Mouse (Mus musculus): ENCODE data around the gene Hrh2.

Hrh2 gene

DNA sequence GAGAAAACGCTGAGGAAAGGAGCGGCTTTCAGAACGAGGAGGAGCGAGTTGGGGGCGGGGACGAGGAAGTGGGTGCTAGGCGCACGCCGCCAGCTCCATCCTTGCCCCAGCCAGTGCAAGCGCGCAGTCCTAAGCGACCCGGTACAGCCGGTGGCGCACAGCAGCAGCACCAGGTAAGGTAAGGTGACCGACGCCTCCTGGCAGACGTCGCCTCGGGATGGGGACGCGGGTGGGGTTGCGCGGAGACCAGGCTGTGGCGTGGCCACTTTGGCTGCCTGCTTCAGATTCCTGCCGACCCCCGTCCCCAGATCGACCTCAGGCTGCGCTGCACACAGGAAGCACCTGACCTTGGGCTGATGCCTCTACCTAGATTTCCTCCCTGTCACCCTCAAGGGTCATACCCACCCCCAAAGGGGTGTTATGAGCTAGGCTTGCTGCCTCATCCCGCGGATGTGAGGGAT lies at the start of gene Hrh2:
Gene Hrh2, plus strand, starts transcription at position 109 of the 461 bp plus-strand sequence.
- no peak for DNase-seq (ENCODE audit: low read depth)

DNA sequence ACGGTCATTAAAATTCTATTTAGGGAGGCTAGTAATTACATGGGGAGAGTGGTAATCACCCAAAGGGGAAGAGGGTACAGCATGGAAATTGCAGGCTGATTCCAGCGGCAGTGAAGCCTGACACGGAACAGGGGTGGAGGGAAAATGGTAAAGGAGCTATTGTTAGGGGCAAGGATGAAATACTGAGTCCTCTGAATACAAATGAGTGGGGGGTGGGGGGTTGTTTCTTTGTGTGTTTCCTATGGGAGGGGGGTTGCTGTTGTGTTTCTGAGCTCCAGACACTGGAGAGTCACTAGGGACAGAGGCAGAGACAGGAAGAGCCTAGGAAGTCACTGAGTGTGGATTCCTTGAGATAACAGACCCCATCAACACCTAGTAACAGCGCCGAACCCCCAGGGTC lies 48.1 kb upstream of the Hrh2 start:
- no peak for DNase-seq (ENCODE audit: low read depth)

DNA sequence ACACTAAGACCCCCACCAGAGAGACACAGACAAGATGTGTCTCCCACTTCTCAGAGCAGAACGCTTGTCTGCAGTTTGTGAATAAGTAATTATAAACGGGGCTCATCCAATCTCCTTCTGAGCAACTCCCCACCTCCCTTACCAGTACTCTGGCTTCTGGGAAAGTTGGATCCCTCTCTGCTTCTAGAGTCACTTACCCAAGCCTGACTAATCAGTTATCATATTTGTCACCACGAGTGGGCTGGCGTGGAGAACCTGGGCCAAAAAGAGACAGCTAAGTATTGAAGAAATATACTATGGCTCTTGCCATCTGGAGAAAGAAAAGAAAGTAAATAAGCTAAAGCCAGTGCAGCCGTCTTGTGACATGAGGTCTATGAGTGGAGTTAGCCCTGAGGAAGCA lies 47.3 kb upstream of the Hrh2 start:
- no peak for DNase-seq (ENCODE audit: low read depth)

DNA sequence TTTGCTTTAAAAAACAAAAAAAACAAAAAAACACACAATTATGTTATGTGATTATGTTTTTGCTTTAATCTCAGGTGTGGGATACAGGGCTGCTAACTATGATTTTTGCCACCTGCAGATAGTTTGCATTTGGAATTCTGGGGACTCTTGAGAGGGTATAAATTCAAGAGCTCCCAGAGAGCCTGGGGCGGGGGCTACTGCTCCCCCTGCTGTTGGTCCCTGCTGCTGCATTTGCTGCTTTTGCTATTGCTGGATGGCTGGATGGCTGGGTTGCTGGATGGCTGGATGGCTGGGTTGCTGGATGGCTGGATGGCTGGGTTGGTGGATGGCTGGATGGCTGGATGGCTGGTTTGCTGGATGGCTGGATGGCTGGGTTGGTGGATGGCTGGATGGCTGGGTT lies 44.6 kb upstream of the Hrh2 start:
- no peak for DNase-seq (ENCODE audit: low read depth)

DNA sequence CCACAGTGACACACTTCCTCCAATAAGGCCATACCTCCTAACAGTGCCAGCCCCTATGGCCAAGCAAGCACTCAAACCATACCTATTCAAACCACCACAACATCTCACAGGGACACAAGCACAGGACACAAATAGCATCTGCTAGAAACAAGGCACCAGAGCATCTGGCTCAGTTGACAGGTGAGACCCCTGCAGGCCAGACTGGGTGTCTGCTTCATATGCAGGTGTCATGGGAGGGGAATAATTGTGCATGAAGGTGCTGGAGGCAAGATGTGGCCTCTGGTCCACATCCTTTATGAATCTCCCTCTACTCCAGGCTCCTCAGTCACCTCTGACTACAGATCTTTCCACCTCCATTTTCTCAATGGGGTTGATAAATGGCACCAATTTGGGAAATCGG lies 39.5 kb upstream of the Hrh2 start:
- DNase-seq (ENCODE audit: low read depth) = no peak

DNA sequence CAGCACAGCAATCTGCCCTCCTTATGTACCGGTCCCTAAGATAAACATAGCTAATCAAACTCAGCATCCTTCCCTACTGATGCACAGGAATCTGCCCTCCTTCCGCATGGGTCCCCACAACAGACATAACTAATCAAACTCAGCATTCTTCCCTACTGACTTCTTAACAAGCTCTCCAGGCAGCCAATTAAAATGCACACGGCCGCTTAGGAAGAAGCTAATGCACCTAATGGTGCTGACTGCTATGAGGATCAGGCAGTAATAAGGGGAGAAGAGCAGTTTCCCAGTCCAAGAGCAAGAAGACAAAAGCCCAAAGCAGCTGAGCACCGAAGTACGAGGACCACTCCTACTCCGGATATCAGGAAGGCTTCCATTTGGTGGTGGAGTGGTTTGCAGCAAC lies 39.0 kb upstream of the Hrh2 start:
- DNase-seq (ENCODE audit: low read depth) = no peak

DNA sequence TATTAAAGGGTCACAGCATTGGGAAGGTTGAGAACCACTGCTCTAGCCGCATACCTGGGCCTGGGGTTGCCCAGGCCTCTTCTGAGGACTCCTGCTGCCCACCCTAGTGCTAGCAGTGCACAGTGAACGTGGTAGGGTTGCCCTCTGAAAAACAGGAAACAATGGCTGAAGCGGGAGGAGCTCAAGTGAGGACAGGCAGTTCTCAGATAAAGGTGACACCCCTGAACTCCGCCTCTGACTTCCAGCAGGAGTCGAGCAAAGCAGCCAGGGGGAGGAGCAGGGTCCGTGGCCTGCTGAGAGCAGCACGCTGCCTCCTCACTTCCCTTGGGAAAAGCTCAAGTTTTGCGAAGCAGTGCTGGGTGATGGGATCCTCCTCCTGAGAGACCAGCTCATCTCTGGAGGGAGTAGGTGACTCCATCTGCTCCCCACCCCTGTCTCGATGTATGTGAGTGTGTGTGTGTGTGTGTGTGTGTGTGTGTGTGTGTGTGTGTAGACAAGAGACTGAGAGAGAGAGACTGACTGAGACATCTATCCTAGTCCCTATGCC lies 38.2 kb upstream of the Hrh2 start:
- DNase-seq (ENCODE audit: low read depth) = no peak

DNA sequence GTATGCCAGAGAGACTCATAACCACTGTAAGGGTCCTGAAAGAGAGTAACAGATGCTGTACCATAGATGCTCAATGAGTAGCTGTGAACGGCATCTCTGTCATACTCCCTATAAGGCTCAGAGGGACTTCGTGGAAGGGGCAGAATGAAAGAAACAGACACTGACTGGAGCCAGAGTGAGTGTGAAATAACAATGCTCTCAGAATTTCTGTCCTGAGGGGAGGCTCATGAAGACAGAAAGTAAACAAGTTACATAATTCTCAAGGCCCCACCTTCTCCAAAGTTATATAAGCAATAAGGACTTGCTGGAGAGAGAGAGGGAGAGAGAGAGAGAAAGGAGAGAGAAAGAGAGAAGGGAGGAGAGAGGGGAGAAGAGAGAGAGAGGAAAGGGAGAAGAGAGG lies 36.1 kb upstream of the Hrh2 start:
- DNase-seq (ENCODE audit: low read depth) = no peak

DNA sequence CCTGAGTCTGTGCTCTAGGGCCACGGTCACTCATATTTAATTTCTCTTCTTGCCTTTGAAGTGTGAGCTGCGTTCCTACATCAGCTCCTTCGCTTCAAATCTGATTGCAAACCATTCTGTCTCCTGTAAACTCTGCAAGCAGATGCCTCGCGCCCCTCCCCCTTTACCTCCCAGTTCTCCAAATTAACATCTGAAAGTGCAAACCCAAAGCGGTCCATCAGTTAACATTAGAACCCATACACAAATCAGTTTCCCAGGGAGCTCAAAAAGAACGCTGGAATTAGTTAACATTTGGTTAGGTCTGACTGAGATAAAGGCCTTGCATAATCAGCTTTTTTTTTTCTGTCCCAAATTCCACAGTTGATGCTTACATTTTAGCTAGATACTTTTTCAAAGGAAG lies 32.7 kb upstream of the Hrh2 start:
- DNase-seq (ENCODE audit: low read depth) = no peak

DNA sequence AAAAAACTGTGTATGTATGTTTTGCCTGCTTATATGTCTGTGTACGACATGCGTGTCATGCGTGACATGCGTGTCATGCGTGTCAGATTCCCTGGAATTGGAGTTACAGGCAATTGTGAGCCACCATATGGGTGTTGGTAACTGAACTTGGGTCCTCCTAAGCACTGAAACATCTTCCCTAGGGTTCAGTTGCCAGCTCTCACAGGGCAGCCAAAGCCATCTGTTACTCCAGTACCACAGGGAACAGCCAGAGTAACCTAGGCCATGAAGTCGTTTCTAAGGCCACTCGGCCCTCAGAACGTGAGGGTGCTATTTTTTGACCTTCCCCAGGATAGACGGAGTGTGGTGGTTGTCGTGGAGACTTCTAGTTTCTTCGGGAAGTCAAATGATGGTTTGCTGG lies 32.2 kb upstream of the Hrh2 start:
- DNase-seq (ENCODE audit: low read depth) = no peak

DNA sequence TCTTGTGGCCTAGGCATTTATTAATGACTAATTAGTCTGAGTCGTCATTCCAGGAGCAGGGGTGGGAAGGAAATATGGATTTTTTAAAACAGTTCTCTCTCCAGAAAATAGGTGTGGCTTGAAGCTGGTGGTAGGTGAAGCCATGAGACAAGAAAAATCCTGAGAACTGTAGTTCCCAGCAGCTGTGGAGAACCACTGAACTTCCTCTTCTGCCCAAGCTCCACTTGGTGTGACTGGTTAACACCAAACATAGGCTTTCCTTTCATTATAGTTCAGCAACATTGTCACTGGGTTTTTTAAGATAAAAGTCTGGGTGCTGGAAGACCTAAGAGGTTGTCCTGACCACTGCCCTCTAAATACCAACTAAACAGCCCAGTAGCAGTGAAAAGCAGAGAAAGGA lies 31.4 kb upstream of the Hrh2 start:
- no peak for DNase-seq (ENCODE audit: low read depth)

DNA sequence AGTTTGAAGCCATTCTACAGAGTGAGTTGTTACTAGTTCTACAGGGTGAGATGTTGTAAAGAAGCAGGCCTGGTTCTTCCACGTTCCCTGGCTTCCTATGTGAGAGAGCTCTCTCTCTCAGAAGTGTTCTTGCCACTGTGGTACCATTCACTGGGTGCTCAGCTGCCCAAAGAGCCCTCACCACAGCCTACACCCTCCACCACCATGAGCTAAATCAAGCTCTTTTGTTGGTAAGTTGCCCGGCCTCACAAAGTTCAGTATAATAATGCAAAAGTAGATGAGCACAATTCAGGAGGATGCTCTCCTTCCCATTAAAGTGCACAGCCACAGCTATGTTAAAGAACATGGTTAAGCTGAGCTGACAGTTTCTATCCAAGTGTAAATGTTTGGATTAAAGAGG lies 30.4 kb upstream of the Hrh2 start:
- no peak for DNase-seq (ENCODE audit: low read depth)

DNA sequence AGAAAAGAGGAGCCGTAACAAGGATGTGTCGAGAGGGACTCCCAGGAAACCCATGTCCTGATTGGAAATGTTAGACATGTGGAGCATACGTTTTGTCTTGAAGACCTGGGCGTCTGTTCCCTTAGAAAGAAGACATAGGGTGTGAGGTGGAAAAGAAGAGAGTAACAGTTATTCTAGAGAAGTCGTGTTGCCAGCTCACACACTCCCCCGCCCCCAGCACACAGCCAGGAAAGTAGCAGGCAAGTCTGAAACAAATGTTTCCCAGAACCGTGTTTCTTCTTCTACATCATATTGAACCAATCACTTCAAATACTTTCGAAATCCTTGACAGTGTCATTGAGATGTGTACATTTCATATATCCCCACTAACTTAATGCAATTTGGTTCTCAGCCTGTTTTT lies 28.6 kb upstream of the Hrh2 start:
- no peak for DNase-seq (ENCODE audit: low read depth)

DNA sequence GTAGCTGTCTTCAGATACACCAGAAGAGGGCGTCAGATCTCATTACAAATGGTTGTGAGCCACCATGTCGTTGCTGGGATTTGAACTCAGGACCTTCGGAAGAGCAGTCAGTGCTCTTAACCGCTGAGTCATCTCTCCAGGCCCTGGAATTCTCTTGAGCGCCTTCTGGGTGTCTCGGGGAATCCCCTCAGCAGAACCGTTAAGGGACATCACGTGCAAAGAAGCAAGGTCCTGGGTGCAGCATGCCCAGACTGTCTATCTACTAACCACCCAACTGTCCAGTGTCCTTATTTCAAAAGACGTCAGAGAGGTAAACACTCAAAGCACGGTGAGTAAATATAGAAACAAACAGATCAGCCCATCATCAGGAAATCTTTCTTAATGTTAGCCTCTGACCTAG lies 27.5 kb upstream of the Hrh2 start:
- DNase-seq (ENCODE audit: low read depth) = no peak

DNA sequence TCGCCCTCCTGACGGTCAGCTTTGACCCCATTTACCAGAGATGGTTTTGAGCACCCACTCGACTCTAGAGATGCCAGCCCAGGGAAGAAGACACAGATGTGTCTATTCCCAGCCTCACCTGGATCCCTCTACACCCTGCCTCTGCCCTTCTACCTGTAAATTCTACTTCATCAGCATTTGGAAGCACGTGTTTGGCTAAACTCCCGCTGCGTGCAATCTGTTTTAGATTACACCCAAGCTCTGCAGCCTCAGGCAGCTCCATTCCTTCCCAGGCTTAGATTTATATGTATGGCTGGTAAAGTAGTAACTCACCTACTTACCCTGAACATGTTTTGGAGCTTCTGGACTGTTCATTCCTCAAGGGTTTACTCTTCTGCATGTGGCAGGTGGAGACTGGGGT lies 26.9 kb upstream of the Hrh2 start:
- no peak for DNase-seq (ENCODE audit: low read depth)

DNA sequence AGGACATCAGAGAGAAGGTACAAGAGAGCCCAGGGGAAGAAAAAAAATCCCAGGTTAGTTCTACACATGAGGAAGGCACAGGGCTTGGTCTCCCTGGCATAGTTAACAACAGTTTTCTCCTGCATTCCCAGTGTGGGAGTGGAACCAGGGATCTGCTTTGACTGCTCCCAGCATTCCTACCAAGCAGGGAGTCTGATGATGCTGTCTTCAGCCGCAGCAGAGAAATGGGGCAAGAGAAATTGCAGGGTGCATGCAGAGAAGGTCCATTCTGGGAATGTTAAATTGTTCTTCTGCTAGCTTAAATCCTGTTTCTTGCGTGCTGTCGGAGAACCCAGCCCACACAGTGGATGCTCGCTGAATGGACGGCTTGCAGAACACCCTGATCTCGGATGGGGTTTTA lies 26.2 kb upstream of the Hrh2 start:
- DNase-seq (ENCODE audit: low read depth) = no peak

DNA sequence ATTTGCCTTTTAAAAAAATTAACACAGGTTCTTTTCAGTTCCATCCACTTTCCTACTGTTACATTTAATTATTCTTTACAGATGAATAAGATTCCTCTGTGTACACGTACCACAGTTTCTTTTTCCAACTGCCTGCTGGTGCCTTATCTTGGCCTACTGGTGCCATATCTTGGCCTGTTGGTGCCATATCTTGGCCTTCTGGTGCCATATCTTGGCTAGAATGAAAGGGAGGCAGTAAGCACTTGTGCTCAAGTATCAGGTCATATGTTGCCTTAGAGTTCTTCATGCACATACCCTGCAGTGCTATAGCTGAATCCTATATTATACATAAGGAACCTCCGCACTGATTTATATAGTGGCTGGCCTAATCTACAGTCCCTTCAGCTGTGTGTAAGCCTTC lies 24.9 kb upstream of the Hrh2 start:
- no peak for DNase-seq (ENCODE audit: low read depth)

DNA sequence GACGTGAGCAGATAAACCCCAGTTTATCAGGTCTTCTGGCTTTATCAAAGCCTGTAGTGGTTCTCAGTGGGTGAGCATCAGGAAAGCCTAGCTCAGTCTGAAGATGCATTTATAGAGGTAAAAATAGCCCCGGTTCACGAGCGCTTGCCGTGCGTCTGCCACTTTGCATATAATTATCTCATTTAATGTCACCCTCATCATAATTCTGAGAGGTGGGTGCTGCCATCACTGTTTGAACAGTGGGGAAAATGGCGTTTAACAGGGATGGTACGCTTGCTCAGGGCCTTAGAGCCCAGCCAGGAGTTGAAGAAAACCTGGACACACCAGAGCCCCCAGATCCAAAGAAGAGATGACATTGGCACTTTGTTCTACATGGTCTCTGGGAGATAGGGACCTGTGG lies 23.3 kb upstream of the Hrh2 start:
- no peak for DNase-seq (ENCODE audit: low read depth)

DNA sequence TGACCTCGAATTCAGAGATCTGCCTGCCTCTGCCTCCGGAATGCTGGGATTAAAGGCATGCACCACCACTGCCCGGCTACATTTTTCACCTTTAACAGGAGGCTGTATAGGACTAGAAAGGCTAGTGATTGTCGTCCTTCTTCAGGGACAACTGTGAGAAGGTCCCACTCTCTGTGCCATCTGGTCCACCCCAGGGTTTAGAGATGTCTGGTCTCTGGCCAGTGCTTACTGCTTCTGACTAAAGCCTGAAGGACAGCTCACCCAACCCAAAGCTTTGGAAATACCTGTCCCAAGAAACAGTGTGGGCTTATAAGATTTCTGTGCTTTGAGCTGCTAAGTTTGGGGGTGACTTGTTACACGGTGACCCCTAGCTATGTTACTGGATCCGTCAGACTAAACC lies 21.6 kb upstream of the Hrh2 start:
- no peak for DNase-seq (ENCODE audit: low read depth)

DNA sequence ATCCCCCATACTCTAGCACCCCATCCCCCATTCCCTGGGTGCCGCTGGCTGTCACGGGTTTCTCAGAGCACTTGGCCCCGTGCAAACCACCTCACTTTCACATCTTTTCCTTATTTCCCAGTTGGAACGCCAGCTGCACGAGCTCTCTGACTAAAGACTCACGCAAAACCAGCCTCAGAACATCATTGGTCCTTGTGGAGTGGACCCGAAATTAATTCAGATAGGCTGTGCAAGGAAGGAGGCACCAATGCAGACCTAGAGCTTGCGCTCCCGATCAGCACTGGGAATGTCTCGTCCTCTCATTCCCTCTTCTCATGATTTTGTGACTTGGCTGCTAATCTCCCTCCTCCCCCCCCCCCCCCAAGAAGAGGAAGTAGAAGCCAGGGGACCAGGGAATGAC lies 20.6 kb upstream of the Hrh2 start:
- DNase-seq (ENCODE audit: low read depth) = no peak

DNA sequence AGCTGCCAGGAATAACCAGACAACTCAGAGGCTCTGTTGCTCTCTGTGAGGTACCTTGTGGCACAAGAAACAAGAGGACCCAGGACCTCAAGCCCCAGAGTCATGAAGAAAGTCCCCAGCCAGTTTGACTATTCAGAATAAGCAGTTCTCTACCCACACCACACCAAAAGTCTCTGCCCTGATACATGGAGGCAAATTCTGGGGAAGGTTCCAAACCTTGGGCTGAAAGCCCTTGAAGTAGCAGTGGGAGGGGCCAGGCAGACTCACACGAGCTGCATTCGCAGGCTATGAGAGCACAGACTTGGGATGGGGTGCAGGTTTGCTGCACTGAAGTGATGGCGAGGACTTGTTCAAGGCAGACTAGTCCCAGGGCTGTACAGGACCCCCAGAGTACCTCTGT lies 20.2 kb upstream of the Hrh2 start:
- no peak for DNase-seq (ENCODE audit: low read depth)

DNA sequence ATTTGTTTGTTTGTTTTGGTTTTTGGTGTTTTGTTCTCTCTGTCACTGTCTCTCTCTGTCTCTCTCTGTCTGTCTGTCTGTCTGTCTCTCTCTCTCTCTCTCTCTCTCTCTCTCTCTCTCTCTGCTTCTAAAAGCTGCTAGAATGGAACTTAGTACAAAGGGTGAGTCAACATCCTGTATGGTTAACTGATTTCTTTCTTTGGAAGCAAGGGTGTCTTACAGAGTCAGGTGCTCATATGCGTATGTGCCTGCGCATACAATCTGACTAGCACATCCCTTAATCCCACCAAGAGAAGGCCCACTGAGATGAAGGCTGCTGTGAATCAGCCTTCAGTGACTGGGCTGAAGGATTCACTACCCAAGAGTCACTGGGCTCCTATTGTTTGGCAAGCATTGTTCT lies 18.0 kb upstream of the Hrh2 start:
- no peak for DNase-seq (ENCODE audit: low read depth)

DNA sequence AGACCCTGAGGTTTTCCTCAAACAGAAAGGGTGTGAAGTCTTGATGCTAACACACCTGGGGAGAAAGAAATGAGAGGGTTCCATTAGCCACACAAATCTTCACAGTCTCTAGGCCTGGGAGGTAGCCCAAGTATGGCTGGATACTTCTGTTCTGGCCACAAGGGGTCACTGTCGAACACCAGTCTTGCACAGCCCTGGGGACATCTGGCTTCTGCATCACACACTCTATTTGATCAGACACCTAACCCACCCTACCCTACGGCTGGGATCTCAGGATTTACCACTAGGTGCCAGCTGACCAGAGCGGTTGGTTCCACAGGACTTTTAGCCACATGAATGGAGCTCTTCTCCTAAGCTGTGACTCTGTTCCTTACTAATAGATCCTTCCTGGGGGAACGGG lies 17.2 kb upstream of the Hrh2 start:
- DNase-seq (ENCODE audit: low read depth) = no peak

DNA sequence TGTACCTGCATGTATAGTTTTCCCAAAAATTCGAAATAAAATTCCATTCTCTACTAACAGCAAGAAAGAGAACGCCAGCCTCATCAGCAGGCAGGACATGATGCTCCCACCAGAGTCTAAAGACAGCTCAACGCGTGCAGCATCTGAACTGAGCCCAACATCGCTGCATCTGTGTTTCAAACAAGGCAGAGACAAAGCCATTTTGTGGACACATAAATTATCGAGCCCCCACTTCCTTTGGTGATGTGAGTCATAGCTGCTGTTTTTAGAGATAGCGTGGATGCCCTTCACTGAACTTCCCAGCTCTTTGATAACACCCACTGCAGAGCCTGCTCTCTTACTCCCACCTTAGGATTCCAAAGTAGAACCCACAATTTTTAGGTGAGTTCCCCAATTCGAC lies 16.5 kb upstream of the Hrh2 start:
- no peak for DNase-seq (ENCODE audit: low read depth)

DNA sequence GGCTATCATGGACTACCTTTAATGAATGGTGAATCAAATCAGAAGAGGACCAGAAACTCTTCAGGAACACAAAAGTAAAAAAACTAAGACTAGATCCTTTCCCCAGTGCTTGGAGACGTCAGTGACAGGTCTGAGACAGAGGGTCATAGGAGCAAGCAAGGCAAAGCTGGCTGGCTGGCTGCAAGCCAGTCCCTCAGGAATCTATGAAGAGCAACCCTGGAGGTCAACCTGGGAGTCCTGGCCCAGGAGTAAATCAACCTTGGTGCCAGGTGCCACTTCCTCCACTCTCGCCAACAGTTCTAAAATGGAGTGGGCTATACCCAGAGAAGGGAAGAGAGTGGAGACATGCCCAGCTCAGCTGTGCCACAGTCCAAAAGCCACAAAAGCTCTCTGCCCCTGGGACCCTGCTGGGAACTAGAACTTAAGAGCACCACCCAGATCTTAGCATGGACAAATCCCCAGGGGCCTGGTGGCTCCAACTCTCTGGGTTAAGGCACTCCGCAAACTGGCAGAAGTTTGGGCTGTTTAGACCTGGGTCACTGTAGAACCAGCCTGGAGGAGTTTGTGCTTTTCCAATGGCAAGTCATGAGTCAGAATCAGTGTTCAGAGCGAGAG lies 15.4 kb upstream of the Hrh2 start:
- no peak for DNase-seq (ENCODE audit: low read depth)
